Mouse (Mus musculus): ENCODE measurements at regions not wholly inside any gene's neighbourhood (a gene's known extent, or its start where the extent isn't known, plus 50 kb on each side); places are given as distances from the start of the nearest gene placed in this dataset.

GRCm38 (mm10) chr13:99097606-99098545, 86.7 kb upstream of the Zfp366 start:
- CTCF ChIA-PET = no interaction called here

GRCm38 (mm10) chr13:99096837-99097236, 87.8 kb upstream of the Zfp366 start:
- CTCF ChIA-PET = no interaction called here

- CTCF ChIA-PET = no interaction called here
Measured at GRCm38 (mm10) chr13:99095006-99095405, 89.6 kb upstream of the Zfp366 start.

GRCm38 (mm10) chr13:99094221-99094620, 90.4 kb upstream of the Zfp366 start:
- CTCF ChIA-PET = no interaction called here

- CTCF ChIA-PET = interaction anchor here (0.7 kb wide), 2 partner anchors 178 to 1650 kb away, joined by 3 to 4 read pairs; no protein-coding TSS in a partner anchor
Measured at GRCm38 (mm10) chr13:99093269-99093668, 91.4 kb upstream of the Zfp366 start.

GRCm38 (mm10) chr13:99092279-99092930, 92.2 kb upstream of the Zfp366 start:
- CTCF ChIA-PET = no interaction called here

GRCm38 (mm10) chr13:99091562-99092278, 92.9 kb upstream of the Zfp366 start:
- CTCF ChIA-PET = interaction anchor here (0.7 kb wide), 1 partner anchor 224 kb away, joined by 3 read pairs; no protein-coding TSS in a partner anchor

- CTCF ChIA-PET = interaction anchor here (0.7 kb wide), 1 partner anchor 55 kb away, joined by 3 read pairs; no protein-coding TSS in a partner anchor
Measured at GRCm38 (mm10) chr13:99090361-99090760, 94.3 kb upstream of the Zfp366 start.

- CTCF ChIA-PET = no interaction called here
Measured at GRCm38 (mm10) chr13:99088285-99088684, 96.3 kb upstream of the Zfp366 start.

GRCm38 (mm10) chr13:99079331-99079761, 95.0 kb upstream of the 1700024P04Rik start:
- CTCF ChIA-PET = interaction anchor here (0.5 kb wide), 1 partner anchor 98 kb away, joined by 4 read pairs; no protein-coding TSS in a partner anchor

- CTCF ChIA-PET = no interaction called here
Measured at GRCm38 (mm10) chr13:99078643-99079042, 94.3 kb upstream of the 1700024P04Rik start.

- CTCF ChIA-PET = no interaction called here
Measured at GRCm38 (mm10) chr13:99077039-99077749, 92.8 kb upstream of the 1700024P04Rik start.

- CTCF ChIA-PET = no interaction called here
Measured at GRCm38 (mm10) chr13:99075467-99075866, 91.1 kb upstream of the 1700024P04Rik start.

- CTCF ChIA-PET = no interaction called here
Measured at GRCm38 (mm10) chr13:99071821-99072414, 87.6 kb upstream of the 1700024P04Rik start.

GRCm38 (mm10) chr13:99071413-99071812, 87.0 kb upstream of the 1700024P04Rik start:
- CTCF ChIA-PET = no interaction called here

GRCm38 (mm10) chr13:99069767-99070166, 85.4 kb upstream of the 1700024P04Rik start:
- CTCF ChIA-PET = no interaction called here

- CTCF ChIA-PET = no interaction called here
Measured at GRCm38 (mm10) chr13:99067504-99067903, 83.1 kb upstream of the 1700024P04Rik start.

- CTCF ChIA-PET = no interaction called here
Measured at GRCm38 (mm10) chr13:99063431-99063830, 79.1 kb upstream of the 1700024P04Rik start.

- CTCF ChIA-PET = no interaction called here
Measured at GRCm38 (mm10) chr13:99062936-99063335, 78.6 kb upstream of the 1700024P04Rik start.

GRCm38 (mm10) chr13:99058131-99058970, 74.0 kb upstream of the 1700024P04Rik start:
- CTCF ChIA-PET = no interaction called here
